Mouse (Mus musculus): ENCODE results near the gene Arhgap45. TPM values are rescaled to one million over a fixed set of nuclear protein-coding genes. Genes with fewer than 3 reads are reported as not detected.

The Arhgap45 gene
- polyA plus RNA-seq, 1 experiment from 2014 or later = 20.1 TPM

DNA sequence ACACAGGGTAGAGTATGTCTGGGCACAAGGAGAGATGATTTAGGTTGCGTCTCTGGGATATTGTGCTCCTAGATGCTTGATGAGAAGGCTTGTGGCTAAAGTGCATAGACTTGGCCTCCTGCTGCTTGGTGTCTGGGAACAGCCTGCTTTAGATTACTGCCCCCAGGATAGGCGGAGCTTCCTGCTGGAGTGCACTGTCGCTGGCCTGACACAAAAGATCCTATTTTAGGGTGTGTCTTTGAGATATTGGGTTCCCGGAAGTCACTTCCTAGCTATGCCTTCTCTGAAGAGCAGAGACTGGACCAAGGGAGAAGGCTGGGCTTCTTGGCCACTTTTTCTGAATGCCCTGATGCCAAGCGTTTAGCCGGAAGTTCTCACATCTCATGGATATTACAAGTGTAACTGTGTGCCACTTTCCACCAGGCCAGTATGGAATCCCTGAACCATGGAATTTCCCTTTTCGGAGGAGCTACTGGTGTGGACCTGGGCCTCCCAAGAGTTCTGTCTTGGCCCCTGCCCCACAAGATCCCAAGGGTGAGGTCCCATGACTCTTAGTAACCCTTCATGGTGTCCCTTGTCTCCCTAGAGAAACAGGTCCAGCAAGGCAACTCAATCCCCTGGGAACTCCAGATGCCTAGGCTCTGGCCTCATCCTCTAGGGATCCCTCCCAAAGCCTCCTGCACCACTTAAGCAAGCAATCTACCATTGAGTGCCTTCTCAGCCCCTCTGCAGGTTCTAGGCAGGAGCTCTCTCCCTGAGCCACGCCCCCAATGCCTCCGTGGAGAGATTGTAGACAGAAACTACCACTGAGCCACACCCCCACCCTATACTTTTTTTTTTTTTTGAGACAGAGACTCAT, 12.8 kb upstream of the Arhgap45 start:
- ATAC-seq (peak; percentile 71), DNase-seq (ENCODE audit: low spot score) (peak; percentile 62)
- Histone ChIP-seq H3K36me3 (ENCODE audit: insufficient read depth, low read length) (no peaks in the 10 kb centered on the region), H3K9ac (replicated peaks; ENCODE audit: low read depth) (no peak overlapping the region), H3K27ac (ENCODE audit: low read length) (peak overlapping the region; percentile 62), H3K4me3 (ENCODE audit: low read depth, low read length) (no peak overlapping the region), H3K27me3 (replicated peaks; ENCODE audit: insufficient read depth, low read length) (no peaks in the 10 kb centered on the region), H3K9me3 (ENCODE audit: low read length) (no peaks in the 10 kb centered on the region), H3K4me1 (ENCODE audit: insufficient read depth, low read depth, low read length) (0 out of 2 replicates have a peak, but pooled peaks cover 5% of the 10 kb centered on the region), H3K4me2 (replicated peaks; ENCODE audit: low read depth, low read length) (no peak overlapping the region)
- 58% methylated on average over 9 of the region's 9 CpGs for WGBS
- no peak for TF ChIP-seq CTCF (IDR thresholded peaks at IDR 0.05)
- TF ChIP-seq EP300 (IDR thresholded peaks at IDR 0.05) = peak; percentile 52; the same call in 1 of the 2 replicates

DNA sequence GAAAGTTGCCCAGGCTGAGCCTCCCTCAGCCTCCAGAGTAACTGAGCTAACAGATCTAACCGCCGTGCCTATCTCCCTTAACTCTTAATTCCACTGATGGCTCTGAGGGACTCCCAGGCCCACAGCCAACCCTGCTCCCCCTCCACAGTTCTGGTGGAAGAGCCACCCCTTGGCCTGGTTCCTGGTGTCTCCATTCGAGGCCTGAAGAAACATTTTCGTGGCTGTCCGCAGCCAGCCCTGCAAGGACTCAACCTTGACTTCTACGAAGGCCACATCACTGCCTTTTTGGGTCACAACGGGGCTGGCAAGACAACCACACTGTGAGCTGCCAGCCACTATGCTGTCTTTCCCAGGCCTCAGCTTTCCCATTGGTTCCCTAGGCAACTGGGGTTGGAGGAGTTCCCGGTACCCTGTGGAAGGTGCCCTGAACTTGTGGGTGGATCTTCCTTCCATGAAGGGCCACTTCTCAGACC, 12.2 kb upstream of the Arhgap45 start:
- H3K9ac ChIP-seq (replicated peaks; ENCODE audit: low read depth) = no peak overlapping the region
- H3K36me3 ChIP-seq (ENCODE audit: insufficient read depth, low read length) = 0 out of 2 replicates have a peak, but pooled peaks cover 4% of the 10 kb centered on the region
- TF ChIP-seq CTCF (IDR thresholded peaks at IDR 0.05) (no peak), EP300 (IDR thresholded peaks at IDR 0.05) (no peak)
- no peaks in the 10 kb centered on the region for H3K9me3 ChIP-seq (ENCODE audit: low read length)
- 74% methylated on average over 8 of the region's 8 CpGs for WGBS
- no peak overlapping the region for H3K4me2 ChIP-seq (replicated peaks; ENCODE audit: low read depth, low read length)
- H3K27ac ChIP-seq (ENCODE audit: low read length) = peak overlapping the region; percentile 62; the same call in 1 of the 2 replicates
- DNase-seq (ENCODE audit: low spot score) (no peak), ATAC-seq (no peak)
- no peak overlapping the region for H3K4me3 ChIP-seq (ENCODE audit: low read depth, low read length)
- H3K4me1 ChIP-seq (ENCODE audit: insufficient read depth, low read depth, low read length) = 0 out of 2 replicates have a peak, but pooled peaks cover 5% of the 10 kb centered on the region
- H3K27me3 ChIP-seq (replicated peaks; ENCODE audit: insufficient read depth, low read length) = no peaks in the 10 kb centered on the region

DNA sequence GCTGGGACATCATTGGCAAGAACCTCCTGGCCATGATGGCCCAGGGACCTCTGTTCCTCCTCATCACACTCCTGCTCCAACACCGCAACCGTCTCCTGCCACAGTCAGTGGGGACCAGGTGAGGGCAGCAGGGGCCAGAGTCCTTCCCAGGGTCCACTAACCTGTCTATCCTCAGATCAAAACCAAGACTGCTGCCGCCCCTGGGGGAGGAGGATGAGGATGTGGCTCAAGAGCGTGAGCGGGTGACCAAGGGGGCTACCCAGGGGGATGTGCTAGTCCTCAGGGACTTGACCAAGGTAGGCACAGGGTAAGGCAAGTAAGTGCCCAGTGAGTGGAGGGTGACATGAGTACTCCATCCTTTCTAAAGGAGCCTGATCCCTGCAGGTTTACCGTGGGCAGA, 4.7 kb upstream of the Arhgap45 start:
- TF ChIP-seq EP300 (IDR thresholded peaks at IDR 0.05) = no peak
- TF ChIP-seq CTCF (IDR thresholded peaks at IDR 0.05) = no peak
- peaks cover 11% of the 10 kb centered on the region; the same call in 1 of the 2 replicates for H3K36me3 ChIP-seq (ENCODE audit: insufficient read depth, low read length)
- no peak overlapping the region for H3K27ac ChIP-seq (ENCODE audit: low read length)
- peaks cover 7% of the 10 kb centered on the region; the same call in 1 of the 2 replicates for H3K27me3 ChIP-seq (replicated peaks; ENCODE audit: insufficient read depth, low read length)
- DNase-seq (ENCODE audit: low spot score) = no peak
- no peak overlapping the region for H3K4me2 ChIP-seq (replicated peaks; ENCODE audit: low read depth, low read length)
- peaks cover 5% of the 10 kb centered on the region; the same call in 1 of the 2 replicates for H3K9me3 ChIP-seq (ENCODE audit: low read length)
- no peak overlapping the region for H3K4me3 ChIP-seq (ENCODE audit: low read depth, low read length)
- no peak overlapping the region for H3K9ac ChIP-seq (replicated peaks; ENCODE audit: low read depth)
- ATAC-seq = no peak
- H3K4me1 ChIP-seq (ENCODE audit: insufficient read depth, low read depth, low read length) = 0 out of 2 replicates have a peak, but pooled peaks cover 3% of the 10 kb centered on the region
- 89% methylated on average over 6 of the region's 6 CpGs for WGBS

DNA sequence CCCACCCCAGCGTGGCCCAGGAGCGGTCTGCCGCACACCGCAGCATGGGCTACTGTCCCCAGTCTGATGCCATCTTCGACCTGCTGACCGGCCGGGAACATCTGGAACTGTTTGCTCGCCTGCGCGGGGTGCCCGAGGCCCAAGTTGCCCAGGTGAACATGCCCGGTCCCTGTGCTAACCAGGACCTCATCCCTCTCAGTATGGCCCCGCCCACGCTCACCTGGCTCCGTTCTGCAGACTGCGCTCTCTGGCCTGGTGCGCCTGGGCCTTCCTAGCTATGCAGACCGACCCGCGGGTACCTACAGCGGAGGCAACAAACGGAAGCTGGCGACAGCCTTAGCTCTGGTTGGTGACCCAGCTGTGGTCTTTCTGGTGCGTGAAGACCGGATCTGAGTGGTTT, 2.8 kb upstream of the Arhgap45 start:
- WGBS = 49% methylated on average over 25 of the region's 25 CpGs
- H3K4me2 ChIP-seq (replicated peaks; ENCODE audit: low read depth, low read length) = no peak overlapping the region
- no peak overlapping the region for H3K9ac ChIP-seq (replicated peaks; ENCODE audit: low read depth)
- H3K4me1 ChIP-seq (ENCODE audit: insufficient read depth, low read depth, low read length) = peaks cover 9% of the 10 kb centered on the region
- TF ChIP-seq CTCF (IDR thresholded peaks at IDR 0.05) (no peak), EP300 (IDR thresholded peaks at IDR 0.05) (no peak)
- peaks cover 5% of the 10 kb centered on the region; the same call in 1 of the 2 replicates for H3K9me3 ChIP-seq (ENCODE audit: low read length)
- ATAC-seq (no peak), DNase-seq (ENCODE audit: low spot score) (no peak)
- peaks cover 7% of the 10 kb centered on the region; the same call in 1 of the 2 replicates for H3K27me3 ChIP-seq (replicated peaks; ENCODE audit: insufficient read depth, low read length)
- peaks cover 11% of the 10 kb centered on the region; the same call in 1 of the 2 replicates for H3K36me3 ChIP-seq (ENCODE audit: insufficient read depth, low read length)
- H3K27ac ChIP-seq (ENCODE audit: low read length) = no peak overlapping the region
- no peak overlapping the region for H3K4me3 ChIP-seq (ENCODE audit: low read depth, low read length)

DNA sequence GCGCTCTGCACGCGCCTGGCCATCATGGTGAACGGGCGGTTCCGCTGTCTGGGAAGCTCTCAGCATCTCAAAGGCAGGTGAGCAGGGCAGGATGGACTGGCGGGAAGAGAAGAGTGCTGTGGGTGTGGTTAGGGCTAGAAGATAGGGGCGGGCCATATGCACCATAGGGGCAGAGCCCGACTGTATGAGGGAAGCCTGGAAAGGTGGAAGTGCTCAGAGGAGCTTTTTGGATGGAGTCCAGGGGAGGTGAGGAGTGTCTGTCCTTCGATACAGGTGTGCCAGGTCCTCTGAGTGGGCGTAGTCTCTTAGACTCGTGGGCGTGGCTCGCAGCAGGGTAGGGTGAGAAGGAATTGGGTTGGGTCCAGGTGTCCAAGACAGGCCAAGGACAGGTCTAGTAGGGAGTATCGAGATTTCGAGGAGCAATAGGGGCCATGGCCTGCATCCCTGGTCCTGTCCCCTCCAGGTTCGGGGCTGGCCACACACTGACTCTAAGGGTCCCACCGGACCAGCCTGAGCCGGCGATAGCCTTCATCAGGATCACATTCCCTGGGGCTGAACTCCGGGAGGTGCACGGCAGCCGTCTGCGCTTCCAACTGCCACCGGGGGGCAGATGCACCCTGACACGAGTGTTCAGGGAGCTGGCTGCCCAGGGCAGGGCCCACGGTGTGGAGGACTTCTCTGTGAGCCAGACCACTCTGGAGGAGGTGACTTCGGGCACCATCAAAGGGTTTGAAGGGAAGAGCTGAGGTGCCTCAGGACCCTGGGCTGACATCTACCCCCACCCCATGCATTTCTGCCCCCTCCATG, 1.8 kb upstream of the Arhgap45 start:
- H3K9me3 ChIP-seq (ENCODE audit: low read length) = peaks cover 5% of the 10 kb centered on the region; the same call in 1 of the 2 replicates
- DNase-seq (ENCODE audit: low spot score) (peak; percentile 79), ATAC-seq (peak; percentile 18)
- peak overlapping the region; percentile 27 for H3K4me2 ChIP-seq (replicated peaks; ENCODE audit: low read depth, low read length)
- peaks cover 7% of the 10 kb centered on the region; the same call in 1 of the 2 replicates for H3K27me3 ChIP-seq (replicated peaks; ENCODE audit: insufficient read depth, low read length)
- 23% methylated on average over 28 of the region's 28 CpGs for WGBS
- no peak overlapping the region for H3K9ac ChIP-seq (replicated peaks; ENCODE audit: low read depth)
- no peak overlapping the region for H3K4me3 ChIP-seq (ENCODE audit: low read depth, low read length)
- TF ChIP-seq CTCF (IDR thresholded peaks at IDR 0.05) (peak; percentile 56), EP300 (IDR thresholded peaks at IDR 0.05) (no peak)
- peaks cover 5% of the 10 kb centered on the region; the same call in 1 of the 2 replicates for H3K36me3 ChIP-seq (ENCODE audit: insufficient read depth, low read length)
- peak overlapping the region; percentile 87 for H3K27ac ChIP-seq (ENCODE audit: low read length)
- H3K4me1 ChIP-seq (ENCODE audit: insufficient read depth, low read depth, low read length) = peaks cover 16% of the 10 kb centered on the region

All from lung, postnatal 0 days (tissue).